Mouse (Mus musculus) erythroblast, embryonic 14.5 days (primary cell): ENCODE measurements around the gene Syne3.

Source experiments
- GATA1 ChIP-seq: IDR thresholded peaks from 2 replicates; pipeline ENCODE4 v1.6.1; 2012; ENCODE audit warnings: low read length, inconsistent platforms, mixed read lengths
- TAL1 ChIP-seq: IDR thresholded peaks from 3 replicates; pipeline ENCODE4 v1.6.1; 2012; ENCODE audit warnings: low read length, inconsistent platforms, mixed read lengths

GRCm38 (mm10) chr12:104938935-104939334, 70.7 kb downstream of the Syne3 start:
- no peak for TF ChIP-seq TAL1
- TF ChIP-seq GATA1 = no peak
